Mouse (Mus musculus) heart, adult 2 months (tissue): Measurements from ENCODE around the gene Arhgef18. TPM values are rescaled to one million over a fixed set of nuclear protein-coding genes. Genes with fewer than 3 reads are reported as not detected.

Experiments
- DNase-seq, 2 experiments: peaks; one replicate each; pipeline ENCODE4 v3.0.0; 2021
- H3K27ac ChIP-seq: fragments of 200-600 bp; 2 replicates; pipeline ENCODE4 v1.8.1; 2022
- H3K27me3 ChIP-seq: fragments of 200-500 bp; 2 replicates; pipeline ENCODE4 v1.6.1; 2012; ENCODE audit warnings: mild to moderate bottlenecking, low read length, inconsistent platforms, mixed read lengths; ENCODE audit not compliant: control insufficient read depth, insufficient read depth
- H3K36me3 ChIP-seq: fragments of 200-500 bp; 2 replicates; pipeline ENCODE4 v1.6.1; 2012; ENCODE audit warnings: low read length, inconsistent platforms; ENCODE audit not compliant: control insufficient read depth, insufficient read depth
- H3K4me1 ChIP-seq: fragments of 200-500 bp; 2 replicates; pipeline ENCODE4 v1.6.1; 2011; ENCODE audit warnings: low read length; ENCODE audit not compliant: control insufficient read depth, insufficient read depth
- H3K4me3 ChIP-seq: fragments of 200-600 bp; 2 replicates; pipeline ENCODE4 v1.8.1; 2022
- H3K79me2 ChIP-seq: fragments of 200-500 bp; replicated peaks from 2 replicates; pipeline ENCODE4 v1.6.1; 2012; ENCODE audit warnings: mild to moderate bottlenecking, inconsistent platforms, low read length, moderate library complexity, mixed read lengths; ENCODE audit not compliant: control insufficient read depth, insufficient read depth
- H3K9ac ChIP-seq: fragments of 200-500 bp; 2 replicates; pipeline ENCODE4 v1.6.1; 2012; ENCODE audit warnings: low read depth, mild to moderate bottlenecking, control low read depth, inconsistent platforms, low read length, mixed read lengths
- CTCF ChIP-seq: fragments of 200-600 bp; IDR thresholded peaks from 2 replicates; pipeline ENCODE4 v1.8.1; 2022; ENCODE audit warnings: antibody characterized with exemption, mild to moderate bottlenecking, moderate library complexity
- EP300 ChIP-seq: fragments of 200-500 bp; IDR thresholded peaks from 2 replicates; pipeline ENCODE4 v1.6.1; 2011; ENCODE audit warnings: low read depth, low read length, control low read depth; ENCODE audit not compliant: insufficient read depth
- POLR2A ChIP-seq: fragments of 200-500 bp; IDR thresholded peaks from 2 replicates; pipeline ENCODE4 v1.6.1; 2011; ENCODE audit warnings: mild to moderate bottlenecking, low read depth, low read length, control low read depth; ENCODE audit not compliant: insufficient read depth
- WGBS: fragments of 180-500 bp; shearing (Covaris S2); methylation state at CpG from one replicate; pipeline ENCODE4 v1.1.7; 2018; 5-methylcytosine and 5-hydroxymethylcytosine counted together
- intact Hi-C: fragments of 180-260 bp; cut with DNase I; formaldehyde crosslinking; loops from one replicate; pipeline ENCODE4 v1.15.1; 2025
- long read RNA-seq: library from polyadenylated mRNA; stranded (forward); transcript quantifications from one replicate; pipeline ENCODE4 v2.0.0, GENCODE M21; 2021
- polyA plus RNA-seq: library from polyadenylated mRNA; depleted of rRNA; stranded (reverse); fragments of >200 nt; gene quantifications from 2 replicates; pipeline ENCODE4 v1.2.3, GENCODE M21; 2012; rRNA removed
- total RNA-seq, 2 experiments: library from RNA; stranded (reverse); gene quantifications; 2 replicates each; pipeline ENCODE4 v1.2.3; 2021

The Arhgef18 gene
- total RNA-seq (10 to 100 TPM; 18.7 to 20.4 TPM), polyA plus RNA-seq (12.3 and 15.3 TPM in 2 replicates)
- long read RNA-seq, full-length matches to known transcripts, result 11 of 17 reads
- long read RNA-seq, partial matches to known transcripts, result 1 of 17 reads
- long read RNA-seq, other reads (novel, unspliced or antisense), result 5 of 17 reads

GRCm38 (mm10) chr8:3392771-3393710 is at the start of gene Arhgef18:
Gene Arhgef18 (plus strand): TSS chr8:3393006.
- H3K79me2 ChIP-seq, result 0 out of 2 replicates have a peak, but pooled peaks cover 1% of the 10 kb centered on the region
- no peaks in the 10 kb centered on the region for H3K27me3 ChIP-seq
- WGBS, result 3% methylated on average over 48 of the region's 48 CpGs
- peaks cover 10% of the 10 kb centered on the region for H3K4me1 ChIP-seq
- intact Hi-C loops, result loop anchor here (2.0 kb wide), 1 partner anchor 36 kb away; no protein-coding TSS in a partner anchor
- DNase-seq, result peak; percentile 93
- 0 out of 2 replicates have a peak, but pooled peaks cover 2% of the 10 kb centered on the region for H3K36me3 ChIP-seq
- peak within 1 kb of the TSS; percentile 70 for H3K27ac ChIP-seq
- H3K9ac ChIP-seq, result peak within 1 kb of the TSS; percentile 85
- TF ChIP-seq EP300, result no peak; the same call in 1 of the 2 replicates
- peak; percentile 22; the same call in 1 of the 2 replicates for TF ChIP-seq CTCF
- TF ChIP-seq POLR2A, result peak; percentile 68
- peak within 1 kb of the TSS; percentile 89 for H3K4me3 ChIP-seq

DNA sequence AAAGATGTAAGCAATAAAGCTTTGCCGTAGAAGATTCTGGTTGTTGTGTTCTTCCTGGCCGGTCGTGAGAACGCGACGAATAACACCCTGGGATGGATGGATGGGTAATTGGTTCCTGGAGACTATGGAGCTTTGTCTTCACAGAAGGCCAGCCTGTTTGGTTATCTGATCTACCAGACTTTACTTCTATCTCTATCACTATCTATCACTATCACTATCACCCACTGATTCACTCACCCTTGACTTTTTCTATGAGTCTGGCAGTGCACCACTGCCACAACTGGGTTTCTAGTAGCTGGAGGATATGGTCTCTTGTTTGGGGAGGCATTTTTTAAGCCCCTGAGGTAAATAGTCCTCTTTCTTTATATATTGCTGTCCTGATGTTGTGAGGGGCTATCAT is 47.5 kb upstream of the Arhgef18 start:
- no peaks in the 10 kb centered on the region for H3K27me3 ChIP-seq
- H3K27ac ChIP-seq, result no peak overlapping the region
- peaks cover 2% of the 10 kb centered on the region for H3K4me1 ChIP-seq
- no peak overlapping the region for H3K4me3 ChIP-seq
- no peak for DNase-seq
- H3K36me3 ChIP-seq, result no peaks in the 10 kb centered on the region
- no peak overlapping the region for H3K9ac ChIP-seq
- WGBS, result 96% methylated on average over 6 of the region's 6 CpGs
- intact Hi-C loops, result no loop called here
- no peaks in the 10 kb centered on the region for H3K79me2 ChIP-seq
- TF ChIP-seq EP300 (no peak), CTCF (no peak), POLR2A (no peak)

DNA sequence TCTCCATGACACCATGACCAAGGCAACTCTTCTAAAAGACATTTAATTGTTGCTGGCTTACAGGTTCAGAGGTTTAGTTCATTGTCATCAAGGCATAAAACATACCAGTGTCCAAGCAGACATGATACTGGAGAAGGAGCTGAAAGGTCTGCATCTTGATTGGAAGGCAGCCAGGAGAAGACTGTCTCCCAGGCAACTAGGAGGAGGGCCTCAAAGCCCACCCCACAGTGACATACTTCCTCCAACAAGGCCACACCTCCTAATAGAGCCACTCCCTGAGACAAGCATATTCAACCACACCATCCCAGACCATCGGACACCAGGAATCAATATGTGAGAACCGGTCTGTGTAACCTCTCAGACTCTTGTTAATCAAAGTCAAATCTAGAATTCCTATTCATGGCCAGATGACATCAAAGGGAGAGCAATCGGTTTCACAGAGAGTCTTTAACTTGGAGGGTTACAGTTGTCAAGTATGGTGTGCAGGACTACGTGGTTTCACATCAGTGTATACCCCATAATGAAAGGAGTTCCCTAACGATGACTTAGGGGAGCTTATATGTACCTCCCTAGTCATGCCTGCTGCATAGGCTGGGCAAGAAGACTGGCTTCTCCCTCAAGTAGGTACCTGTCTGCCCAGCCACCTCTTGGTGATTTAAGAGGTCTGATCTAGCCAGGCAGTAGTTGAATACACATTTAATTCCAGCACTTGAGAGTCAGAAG is 46.0 kb upstream of the Arhgef18 start:
- Histone ChIP-seq H3K27ac (no peak overlapping the region), H3K27me3 (no peaks in the 10 kb centered on the region), H3K79me2 (no peaks in the 10 kb centered on the region), H3K4me3 (no peak overlapping the region), H3K4me1 (peaks cover 2% of the 10 kb centered on the region), H3K36me3 (no peaks in the 10 kb centered on the region), H3K9ac (no peak overlapping the region)
- 85% methylated on average over 5 of the region's 5 CpGs for WGBS
- TF ChIP-seq POLR2A (no peak), EP300 (no peak), CTCF (no peak)
- intact Hi-C loops, result no loop called here
- DNase-seq, result no peak

GRCm38 (mm10) chr8:3348142-3348823 is 44.5 kb upstream of the Arhgef18 start:
- Histone ChIP-seq H3K4me1 (peaks cover 2% of the 10 kb centered on the region), H3K27me3 (no peaks in the 10 kb centered on the region), H3K36me3 (no peaks in the 10 kb centered on the region), H3K4me3 (no peak overlapping the region), H3K9ac (no peak overlapping the region), H3K79me2 (no peaks in the 10 kb centered on the region), H3K27ac (no peak overlapping the region)
- no peak for DNase-seq
- WGBS, result 26% methylated on average over 13 of the region's 13 CpGs
- TF ChIP-seq EP300 (no peak), POLR2A (no peak), CTCF (no peak)
- intact Hi-C loops, result no loop called here

- Histone ChIP-seq H3K79me2 (no peaks in the 10 kb centered on the region), H3K36me3 (no peaks in the 10 kb centered on the region), H3K4me1 (peaks cover 2% of the 10 kb centered on the region), H3K27me3 (no peaks in the 10 kb centered on the region), H3K27ac (no peak overlapping the region), H3K4me3 (no peak overlapping the region), H3K9ac (no peak overlapping the region)
- intact Hi-C loops, result loop anchor here (10.0 kb wide), 1 partner anchor 324 kb away; the partner anchor contains the start of genes Fcor and Trappc5
- DNase-seq, result no peak
- WGBS, result 72% methylated on average over 6 of the region's 6 CpGs
- no peak for TF ChIP-seq EP300
These were observed 42.1 kb upstream of the Arhgef18 start for GRCm38 (mm10) chr8:3350747-3351146.
